Mouse (Mus musculus) cerebellum, adult 9-11 months (tissue): ENCODE measurements at regions not wholly inside any gene's neighbourhood (a gene's known extent, or its start where the extent isn't known, plus 50 kb on each side); places are given as distances from the start of the nearest gene placed in this dataset.

ENCODE experiments used
- DNase-seq: peaks from one replicate; pipeline ENCODE4 v3.0.0; 2022

DNA sequence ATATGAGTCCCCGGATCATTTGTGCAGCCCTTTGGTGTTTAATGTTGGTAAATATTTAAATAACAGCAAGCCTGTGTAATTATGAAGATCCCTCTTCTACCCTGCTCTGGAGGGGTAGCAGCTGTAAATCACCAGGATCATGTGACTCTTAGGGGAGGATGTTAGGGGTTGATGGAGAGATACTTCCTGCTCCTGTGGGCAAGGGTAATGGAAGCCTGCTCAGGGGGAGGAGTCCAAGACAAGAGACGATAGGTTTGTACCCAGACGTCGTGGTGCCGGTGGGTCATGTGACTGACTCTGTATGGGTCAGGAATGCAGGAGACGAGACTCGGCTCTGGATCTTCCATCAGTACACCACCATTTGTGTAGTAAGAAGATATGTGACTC, 166.7 kb downstream of the Cdh26 start:
- DNase-seq = no peak

DNA sequence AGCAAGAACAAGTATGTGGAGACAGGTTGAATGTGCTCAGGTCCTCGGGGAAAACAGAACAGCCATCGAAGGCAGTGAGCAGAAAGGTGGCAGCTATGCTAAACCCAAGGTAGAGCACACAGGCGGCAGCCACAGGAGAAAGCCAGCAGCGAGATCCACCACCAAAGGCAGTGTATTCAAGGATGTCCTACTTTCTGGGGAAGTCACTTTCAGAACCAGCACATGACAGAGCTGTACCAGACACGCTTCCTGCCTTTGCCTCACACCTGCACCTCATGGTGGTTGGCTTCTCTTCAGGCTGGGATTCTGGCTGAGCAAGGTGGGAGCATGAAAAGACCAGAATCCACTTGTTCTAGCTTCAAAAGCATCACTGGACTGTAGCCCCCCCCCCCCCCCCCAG, 168.0 kb downstream of the Cdh26 start:
- DNase-seq = no peak

DNA sequence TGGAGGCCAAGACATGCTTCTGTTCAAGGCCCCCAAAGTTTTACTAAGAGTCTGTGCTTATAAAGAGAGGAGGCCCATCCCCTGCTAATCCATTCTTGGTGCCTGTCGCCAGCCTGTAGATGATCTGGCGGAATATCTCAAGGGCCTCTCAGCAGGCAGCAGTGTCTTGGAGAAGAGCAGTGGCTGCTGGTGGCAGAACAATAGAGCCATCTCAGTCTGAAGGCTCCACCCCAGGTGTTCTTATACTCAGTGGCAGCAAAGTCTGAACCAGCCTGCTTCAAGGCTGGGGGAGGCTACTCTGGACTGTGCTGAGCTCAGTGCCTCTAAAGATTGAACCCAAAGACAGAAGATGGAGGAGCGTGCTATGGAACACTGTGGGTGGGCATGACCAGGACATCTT, 168.5 kb downstream of the Cdh26 start:
- DNase-seq = no peak

DNA sequence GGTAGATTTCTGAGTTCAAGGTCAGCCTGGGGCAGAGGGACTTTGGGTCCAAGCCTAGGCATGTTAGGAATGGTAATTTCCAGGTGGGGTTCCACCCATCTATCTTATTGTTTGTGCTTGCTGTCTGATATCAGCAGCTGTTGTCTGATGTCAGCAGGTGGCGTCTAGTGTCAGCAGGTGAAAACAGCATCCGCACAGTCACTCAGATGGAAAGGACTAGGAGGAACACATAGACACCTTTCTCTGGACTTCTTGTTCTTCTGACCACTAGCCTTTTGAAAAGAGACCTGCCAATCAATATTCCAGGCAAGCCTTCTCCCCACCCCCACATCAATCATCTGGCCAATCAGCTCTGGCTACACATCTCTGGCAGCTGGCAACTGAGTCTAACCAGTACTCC, 173.1 kb downstream of the Cdh26 start:
- DNase-seq = no peak

DNA sequence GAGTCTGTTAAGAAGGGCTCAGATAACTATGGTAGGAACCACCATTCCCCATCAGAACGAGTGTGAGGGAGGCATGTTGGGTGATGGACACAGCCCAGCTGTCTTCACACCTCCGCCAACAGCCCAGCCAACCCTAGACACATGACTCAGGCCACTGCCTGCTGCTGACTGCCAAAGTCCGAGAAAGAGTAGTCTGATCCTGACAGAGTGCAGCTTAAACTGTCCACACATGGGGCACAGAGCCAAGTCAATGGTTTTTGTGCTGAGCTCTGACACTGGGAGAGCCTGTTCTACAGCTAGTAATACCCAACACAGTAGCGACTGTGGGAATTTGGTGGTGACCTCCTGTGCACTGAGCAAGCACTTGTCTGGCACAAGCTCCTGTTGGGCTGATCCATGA, 176.4 kb downstream of the Cdh26 start:
- peak; percentile 10 for DNase-seq

DNA sequence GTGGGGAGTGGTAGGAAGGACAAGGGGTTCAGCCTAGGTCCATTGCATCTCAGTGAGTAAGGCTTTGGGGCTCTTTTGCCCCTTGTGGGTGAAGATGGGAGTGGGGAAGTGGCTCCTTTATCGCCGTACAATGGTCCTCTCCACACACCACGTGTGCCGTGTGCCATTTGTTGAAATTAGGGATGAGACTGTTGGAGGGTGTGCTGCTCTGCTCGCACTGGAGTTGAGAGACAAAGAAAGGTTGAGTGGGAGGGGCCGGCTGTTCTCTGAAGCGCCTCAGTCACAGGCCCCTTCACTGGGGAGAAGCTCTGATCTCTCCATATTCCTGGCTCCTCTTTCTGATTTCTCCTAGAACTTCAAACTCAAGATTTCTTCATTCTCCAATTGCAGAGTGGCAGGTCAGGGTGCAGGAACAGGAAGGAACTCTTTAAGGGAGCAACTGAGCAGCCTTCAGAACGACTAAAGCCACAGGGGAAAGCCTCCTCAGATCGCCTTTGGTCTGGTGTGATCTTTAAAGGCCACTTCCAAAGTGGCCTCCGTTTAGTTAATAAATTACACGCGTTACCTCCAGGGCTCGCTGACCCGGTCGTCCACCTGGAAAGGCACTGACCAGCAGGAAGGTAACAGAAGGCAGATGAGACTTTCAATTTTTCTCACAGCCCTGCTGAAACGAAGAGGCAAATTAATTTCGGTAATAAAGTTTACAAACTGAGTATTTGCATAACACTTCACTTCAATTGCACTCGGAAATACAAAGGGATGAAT, 180.1 kb downstream of the Cdh26 start:
- DNase-seq = no peak

DNA sequence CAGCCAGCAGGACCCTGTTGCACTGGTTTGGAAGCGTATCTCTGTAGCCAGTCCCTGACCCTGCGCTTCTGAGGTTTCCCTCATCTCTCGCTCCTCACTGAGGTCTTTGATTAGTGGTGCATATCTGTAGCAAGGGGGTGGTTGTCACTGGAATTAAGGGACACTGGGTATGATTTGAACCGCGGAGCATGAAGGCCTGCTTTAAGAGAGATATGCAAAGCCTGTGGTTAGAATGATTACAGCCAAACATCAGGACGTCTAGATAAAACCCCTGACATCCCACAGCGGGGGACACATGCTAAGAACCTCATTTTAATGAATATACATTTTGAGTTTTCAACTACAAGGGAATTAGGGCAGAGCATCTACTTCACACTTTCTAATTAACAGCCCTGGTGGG, 184.4 kb downstream of the Cdh26 start:
- DNase-seq = no peak

DNA sequence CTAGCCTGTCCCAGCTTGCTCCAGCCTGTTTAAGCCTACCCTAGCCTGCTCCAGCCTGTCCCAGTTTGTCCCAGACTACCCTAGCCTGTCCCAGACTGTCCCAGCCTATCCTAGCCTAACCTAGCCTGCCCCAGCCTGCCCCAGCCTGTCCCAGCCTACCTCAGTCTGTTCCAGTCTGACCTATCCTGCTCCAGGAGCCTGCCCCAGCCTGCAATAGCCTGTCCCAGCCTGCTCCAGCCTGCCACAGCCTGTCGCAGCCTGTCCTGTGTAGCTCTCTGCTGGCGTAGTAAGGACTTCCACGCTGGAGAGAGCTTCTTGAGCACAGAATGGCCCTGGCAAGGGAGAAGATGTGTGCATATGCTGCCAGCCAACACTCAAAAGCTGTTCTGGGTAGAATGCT, 192.5 kb downstream of the Cdh26 start:
- DNase-seq = no peak

DNA sequence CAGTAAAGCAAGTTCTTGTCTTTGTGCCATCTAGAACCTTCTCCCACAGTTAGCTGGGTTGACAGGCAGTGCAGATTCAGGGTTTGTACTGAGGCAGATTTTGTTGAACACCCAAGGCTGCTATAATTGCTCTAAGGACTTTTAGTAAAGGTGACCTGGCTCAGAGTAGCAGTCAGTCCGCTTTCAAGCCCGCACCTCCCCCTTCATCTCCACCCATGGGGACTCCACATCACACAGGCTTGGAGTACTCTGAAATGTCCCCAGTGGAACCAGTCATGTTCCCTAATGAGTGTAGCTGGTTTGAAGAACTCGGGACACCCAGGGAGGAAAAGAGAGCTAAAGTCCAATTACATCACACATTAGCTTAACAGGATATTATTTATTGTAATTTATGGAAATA, 194.1 kb downstream of the Cdh26 start:
- no peak for DNase-seq

DNA sequence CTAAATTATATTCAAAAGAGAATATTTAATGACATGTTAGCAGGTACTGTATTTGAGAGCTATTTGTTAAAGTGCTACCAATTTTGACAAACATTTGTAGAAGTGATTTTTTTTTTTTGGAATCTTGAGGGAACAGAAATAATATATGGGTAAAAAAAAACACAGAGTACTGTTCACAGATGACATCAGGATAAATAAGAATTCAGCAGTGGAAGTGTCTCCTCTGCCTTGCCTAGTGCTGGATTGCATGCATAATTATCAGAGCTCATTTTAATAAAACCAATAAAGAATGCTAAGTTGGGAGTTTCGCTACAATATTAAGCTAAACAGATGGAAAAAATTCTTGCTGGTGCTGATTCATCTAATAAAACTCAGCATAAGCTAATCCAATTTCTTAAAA, 194.6 kb downstream of the Cdh26 start:
- no peak for DNase-seq

DNA sequence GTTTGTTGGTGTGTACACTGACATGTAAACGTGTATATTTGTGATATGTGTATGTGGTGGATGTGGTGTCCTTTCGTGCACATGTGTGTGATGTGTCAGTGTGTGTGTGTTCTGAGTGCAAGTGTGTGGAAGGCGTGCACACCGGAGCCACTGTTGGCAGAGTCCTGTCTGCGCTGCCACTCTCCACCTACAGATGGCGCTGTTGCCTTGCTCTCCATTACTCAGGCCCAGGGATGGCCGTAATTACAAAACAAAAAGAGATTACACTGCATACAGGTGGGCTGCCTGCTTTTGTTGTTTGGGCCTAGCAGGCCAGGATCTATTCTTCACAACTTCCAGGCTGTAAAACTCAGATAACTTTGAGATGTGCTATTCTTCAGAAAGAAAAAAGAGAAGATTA, 199.4 kb downstream of the Cdh26 start:
- no peak for DNase-seq

DNA sequence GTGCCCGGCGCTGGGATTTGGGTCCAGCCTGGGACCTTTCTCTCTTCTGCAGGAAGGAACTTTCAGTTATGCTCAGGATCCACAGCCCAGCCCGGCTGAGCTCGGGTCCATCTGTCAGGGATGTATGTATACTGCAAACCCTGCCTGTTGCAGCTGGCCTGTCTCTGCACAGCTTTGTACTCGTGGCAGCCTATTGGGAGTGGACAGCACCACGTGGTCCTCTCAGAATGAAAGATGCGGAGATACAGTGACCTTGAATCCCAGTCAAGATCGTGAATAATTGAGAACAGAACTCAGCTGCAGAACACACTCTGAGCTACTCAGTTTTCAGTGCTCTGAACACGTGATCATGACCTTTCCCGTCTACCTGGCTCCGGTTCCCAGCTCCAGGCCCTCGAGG, 200.2 kb downstream of the Cdh26 start:
- DNase-seq = no peak

DNA sequence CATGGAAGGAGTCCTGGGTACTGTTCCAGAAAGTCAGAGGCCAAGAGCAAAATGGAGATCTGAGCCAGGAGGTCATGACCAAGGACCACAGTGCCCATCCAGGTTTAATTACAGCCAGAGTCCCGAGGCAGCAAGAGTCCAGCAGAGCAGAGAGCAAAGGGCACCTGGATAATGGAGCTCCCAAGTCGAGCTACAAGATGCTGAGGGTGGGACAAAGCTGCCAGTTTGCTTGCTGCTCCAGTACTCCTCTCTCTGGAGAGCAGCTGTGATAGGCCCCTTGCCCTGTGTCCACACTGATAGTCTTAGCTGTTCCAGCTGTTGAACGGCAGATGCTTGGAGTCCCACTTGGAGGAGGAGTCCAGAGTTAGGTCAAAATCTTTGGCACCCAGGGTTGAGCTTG, 201.0 kb downstream of the Cdh26 start:
- DNase-seq = no peak

DNA sequence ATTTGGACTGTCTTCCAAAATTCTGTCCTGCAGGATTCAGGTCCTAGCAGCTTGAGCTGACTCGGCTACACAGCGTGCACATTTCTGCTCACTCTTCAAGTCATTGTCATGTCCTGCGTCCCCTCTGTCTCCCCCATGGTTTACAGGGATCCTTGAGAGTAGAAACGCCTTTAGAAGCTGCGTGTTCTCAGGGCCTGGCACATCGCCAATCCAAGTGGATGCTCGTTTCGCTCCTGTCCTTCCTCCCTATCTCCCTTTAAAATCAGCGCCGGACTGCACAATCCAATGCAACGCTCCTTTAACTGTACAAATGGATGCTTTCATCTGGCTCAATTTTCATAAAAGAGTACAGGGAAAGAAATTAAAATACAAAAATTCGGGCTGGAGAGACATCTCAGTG, 201.6 kb downstream of the Cdh26 start:
- no peak for DNase-seq

DNA sequence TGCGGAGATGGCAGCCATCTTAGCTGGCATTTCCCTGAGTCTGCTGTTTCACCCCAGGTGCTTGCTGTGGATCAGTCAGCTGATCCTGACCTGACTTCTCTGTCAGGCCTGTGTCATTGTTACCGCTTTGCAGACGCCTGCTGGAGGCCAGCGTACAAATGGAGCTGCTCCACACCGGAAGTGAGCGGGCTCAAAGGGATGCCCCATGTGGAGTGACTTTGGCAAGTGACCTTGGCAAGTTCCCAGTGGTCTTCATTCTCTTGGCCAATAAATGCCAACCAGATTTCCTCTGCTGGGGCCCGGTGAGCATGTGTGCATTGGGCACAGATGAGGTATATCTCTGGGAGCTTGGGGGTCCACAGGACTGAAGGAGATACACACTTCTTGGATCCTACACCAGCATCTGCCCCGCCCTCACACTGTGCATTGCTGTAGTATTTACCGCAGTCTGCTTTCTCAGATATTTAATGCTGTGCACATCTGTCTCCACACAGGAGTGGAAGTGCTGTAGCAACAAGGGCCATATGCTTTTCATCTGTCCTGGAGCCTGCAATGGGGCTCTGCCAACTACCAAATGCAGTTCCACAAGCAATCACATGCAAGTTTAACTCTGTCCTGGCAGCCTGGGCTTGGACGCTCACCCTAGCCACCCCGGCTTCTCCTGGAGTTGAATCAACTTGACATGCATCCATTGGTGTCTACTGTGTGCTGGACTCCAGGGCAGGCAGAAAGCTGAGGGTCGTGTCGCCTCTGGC, 202.7 kb downstream of the Cdh26 start:
- DNase-seq = no peak

DNA sequence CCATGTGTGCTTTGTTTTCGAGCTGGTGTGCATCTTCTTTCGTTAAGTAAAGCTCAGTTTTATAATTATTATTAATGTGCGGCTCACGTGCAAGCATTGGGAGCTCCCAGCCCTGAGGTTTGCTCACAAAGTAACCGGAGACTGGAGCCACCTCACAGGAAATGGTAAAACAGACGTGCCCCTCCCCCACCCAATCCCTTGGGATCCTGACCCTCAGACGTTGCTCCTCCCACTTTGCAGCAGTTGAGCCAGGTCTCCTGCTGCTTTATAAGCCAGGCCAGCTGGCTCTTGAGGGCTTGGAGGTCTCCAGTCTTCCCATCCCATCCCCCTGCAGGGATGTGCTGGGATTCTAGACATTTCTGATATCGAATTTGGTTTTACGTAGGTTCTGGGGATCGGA, 203.8 kb downstream of the Cdh26 start:
- DNase-seq = no peak

DNA sequence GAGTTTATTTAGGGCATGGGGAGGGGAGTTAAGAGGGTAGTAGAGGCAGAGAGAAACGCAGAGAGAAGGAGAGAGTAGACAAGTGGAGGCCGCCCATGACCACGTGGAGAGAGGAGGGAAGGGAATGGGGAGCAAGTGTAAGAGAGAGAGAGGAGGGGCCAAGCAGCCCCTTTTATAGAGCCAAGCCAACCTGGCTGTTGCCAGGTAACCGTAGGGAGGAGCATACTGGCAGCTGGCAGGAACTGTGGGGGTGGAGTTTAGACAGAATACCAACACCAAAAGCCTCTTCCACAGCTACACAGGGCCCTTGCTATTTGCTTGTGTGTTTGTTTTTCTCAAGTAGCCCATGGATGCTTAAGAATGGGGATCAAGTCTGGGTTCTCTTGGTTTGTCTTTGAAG, 205.4 kb downstream of the Cdh26 start:
- no peak for DNase-seq

DNA sequence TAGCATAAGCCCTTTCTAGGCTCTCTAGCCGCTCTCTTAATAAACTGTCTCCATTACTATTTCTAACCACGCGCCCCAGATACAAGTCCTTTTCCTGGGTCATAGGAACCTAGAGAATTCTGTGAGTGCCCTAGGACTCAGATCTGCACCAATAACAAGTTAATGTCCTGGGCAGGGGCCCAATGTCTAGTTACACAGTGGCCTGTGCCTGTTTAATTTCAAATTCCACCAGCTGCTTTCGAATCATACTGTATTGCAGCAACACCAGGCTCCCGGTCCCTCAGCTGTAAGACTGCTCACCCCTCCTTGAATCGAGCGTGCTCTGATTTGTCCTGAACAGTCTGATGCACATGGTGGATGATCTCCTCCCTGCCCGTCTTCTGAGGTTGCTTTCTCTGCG, 206.6 kb downstream of the Cdh26 start:
- DNase-seq = no peak

DNA sequence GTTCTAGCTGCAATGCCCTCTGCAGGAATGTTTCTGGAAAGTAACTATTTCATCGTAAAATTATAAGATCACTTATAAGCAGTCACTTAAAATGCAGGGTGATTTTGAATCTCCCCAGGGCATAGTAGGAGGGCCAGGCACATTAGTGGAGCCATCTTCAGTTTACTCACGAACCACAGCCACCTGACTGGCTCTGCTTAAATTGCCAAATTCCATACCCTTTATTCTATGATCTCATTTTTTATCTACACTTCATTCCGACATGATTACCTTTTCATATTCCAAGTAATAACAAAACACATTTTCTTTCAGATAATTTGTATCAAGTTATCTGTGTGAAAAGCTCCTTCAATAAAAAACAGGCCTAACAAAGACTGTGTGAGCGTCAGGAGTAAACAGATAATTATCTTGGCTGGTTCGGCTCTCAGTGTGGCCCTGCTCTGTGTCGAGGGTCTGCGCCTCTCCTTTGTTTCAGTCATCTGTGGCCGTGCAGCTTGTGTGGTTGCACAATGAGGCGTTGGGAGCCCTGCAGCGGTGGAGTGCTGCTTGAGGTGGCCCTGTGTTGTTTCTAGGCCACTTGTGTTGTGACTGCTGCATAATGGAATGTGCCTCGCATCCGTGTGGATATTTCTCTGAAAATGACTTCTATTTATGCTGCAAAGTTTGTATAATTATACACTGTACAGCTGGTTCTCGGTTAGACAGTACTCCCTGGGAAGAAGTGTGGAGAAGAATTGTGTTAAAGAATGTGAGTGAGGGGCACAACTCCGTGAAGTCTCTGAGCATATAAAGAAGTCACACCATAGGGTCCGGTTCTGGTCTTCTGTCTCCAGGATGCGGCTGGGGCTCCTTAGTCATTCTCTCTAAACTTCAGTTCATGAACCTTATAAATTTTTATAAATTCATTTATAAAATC, 212.1 kb downstream of the Cdh26 start:
- no peak for DNase-seq

DNA sequence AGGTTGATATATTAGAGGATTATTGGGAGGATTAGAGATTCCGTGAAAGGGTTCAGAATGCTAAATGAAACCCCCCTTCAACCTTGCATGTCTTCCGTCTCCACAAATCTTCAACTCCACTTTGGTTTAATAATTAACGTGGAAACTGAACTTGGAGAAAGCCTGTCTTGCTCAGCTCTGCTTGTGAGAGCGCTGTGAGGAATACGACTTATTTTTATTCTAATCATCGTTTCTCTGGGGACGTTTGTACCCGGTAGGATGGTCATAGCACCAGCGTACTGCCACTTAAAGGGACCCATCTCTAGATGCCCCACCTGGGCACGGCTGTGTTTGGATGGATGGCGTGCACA, 212.7 kb downstream of the Cdh26 start:
- DNase-seq = no peak

DNA sequence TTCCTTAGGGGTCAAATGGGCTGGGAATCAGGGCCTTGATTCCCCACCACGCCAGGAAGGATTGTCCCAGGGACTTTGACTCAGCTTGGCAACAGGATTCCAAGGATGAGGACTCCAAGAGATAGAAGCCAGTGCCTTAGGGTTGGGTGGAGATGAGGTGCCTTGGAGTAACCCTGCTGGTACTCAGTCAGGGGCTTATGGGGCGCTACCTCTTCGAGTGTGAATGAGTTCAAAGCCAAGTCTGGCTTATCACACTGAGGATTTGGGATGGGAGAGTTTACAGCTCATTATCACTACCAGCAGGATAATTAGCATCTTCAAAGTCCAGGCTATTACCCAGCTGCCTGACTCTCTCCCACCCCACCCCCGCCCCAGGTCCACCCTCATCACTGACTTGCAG, 213.5 kb downstream of the Cdh26 start:
- DNase-seq = no peak

DNA sequence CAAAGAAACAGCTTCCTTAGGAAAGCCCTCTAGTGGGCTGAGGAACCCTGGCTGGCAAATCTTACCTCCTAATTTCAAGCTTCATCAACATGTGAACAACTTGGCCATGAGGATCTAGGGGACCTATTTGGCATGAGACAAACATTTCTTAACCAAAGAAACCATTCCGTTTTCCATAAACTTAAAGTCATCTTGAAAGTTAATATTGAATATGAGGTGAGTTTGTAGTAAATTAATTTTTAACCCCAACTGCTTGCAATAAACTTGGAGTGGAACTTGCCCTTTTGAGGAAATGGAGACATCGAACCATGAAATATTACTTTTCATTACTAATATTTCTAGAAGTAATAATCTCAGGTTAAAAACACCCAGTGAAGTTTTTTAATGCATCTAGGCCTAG, 229.7 kb downstream of the Cdh26 start:
- DNase-seq = no peak

DNA sequence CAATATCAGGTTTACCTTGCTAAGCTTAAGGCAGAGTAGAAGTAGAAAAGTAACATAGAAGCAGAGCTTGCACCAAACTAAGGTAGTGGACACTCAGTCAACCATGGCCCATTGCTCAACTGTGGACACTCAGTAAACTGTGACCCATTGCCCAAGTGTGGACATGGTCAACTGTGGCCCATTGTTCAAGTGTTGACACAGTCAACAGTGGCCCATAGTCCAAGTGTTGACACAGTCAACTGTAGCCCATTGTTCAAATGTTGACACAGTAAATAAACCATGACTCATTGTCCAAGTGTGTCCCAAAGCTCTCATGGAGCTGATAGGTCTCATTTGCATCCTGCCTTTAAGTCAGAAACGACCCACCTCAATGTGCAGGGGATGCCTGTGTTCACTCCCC, 232.1 kb downstream of the Cdh26 start:
- no peak for DNase-seq

DNA sequence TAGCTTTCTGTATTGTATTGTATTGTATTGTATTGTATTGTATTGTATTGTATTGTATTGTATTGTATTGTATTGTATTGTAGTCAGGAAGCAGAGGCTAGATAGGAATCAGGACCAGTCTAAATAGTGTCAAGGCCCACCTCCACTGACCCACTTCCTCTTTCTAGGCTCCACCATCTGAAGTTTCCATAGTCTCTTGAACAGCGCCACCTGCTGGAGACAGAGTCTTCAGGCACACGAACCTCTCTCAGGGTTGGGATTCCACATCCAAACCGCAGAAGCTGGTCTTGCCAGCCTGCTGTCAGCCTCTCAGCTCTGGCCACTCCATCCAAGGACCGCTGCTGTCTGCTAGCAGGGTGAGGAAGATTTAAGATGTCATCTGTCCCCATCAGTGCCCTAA, 234.6 kb downstream of the Cdh26 start:
- DNase-seq = peak; percentile 18
